Mouse (Mus musculus) heart, adult 18-20 months (tissue): ENCODE measurements around the gene Saal1. TPM values are rescaled to one million over a fixed set of nuclear protein-coding genes. Genes with fewer than 3 reads are reported as not detected.
"Not testable (repeated sequence)": the region's sequence is repeated elsewhere in the genome, so short reads cannot be mapped to it uniquely, and the experiment has no call there.

Experiments
- DNase-seq, 2 experiments: peaks; one replicate each; pipeline ENCODE4 v3.0.0; 2021 to 2022; ENCODE audit warnings: mixed read lengths in 1 of 2
- long read RNA-seq, 2 experiments: library from polyadenylated mRNA; stranded (forward); transcript quantifications; one replicate each; pipeline ENCODE4 v2.0.0; 2021
- total RNA-seq, 2 experiments: library from RNA; stranded (reverse); gene quantifications; 2 replicates each; pipeline ENCODE4 v1.2.3; 2021

The Saal1 gene
- 1 to 10 TPM; 3.5 to 5.3 TPM for total RNA-seq
- long read RNA-seq, experiment 1, full-length matches to known transcripts = 10 of 11 reads
- long read RNA-seq, experiment 1, partial matches to known transcripts = 0 of 11 reads
- long read RNA-seq, experiment 1, other reads (novel, unspliced or antisense) = 1 of 11 reads
- long read RNA-seq, experiment 2, full-length matches to known transcripts = 4 of 5 reads
- long read RNA-seq, experiment 2, partial matches to known transcripts = 0 of 5 reads
- long read RNA-seq, experiment 2, other reads (novel, unspliced or antisense) = 1 of 5 reads

DNA sequence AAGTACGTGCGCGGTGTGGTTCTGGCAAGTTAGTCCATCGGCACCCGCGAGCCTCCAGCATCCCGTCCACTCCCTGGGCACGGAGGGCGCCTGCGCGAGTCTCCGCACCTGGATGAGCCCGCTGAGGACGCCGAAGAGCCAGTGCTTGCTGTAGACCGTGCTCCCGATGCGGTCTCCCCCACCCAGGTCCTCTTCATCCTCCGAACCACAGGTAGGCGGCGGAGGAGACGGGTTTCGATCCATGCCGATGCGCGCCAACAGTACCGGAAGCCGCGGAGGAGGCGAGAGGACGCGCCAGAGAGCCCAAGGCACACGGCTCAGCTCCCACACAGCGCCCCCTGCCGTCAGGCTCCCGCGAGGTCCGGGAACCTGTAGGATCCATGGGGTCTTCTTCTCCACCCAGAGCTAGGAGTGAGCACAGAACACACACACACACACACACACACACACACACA lies at the start of gene Saal1:
TSS of gene Saal1 (minus strand) at position 291 of the 455 bp plus-strand sequence.
- peak; percentile 83 to 92 for DNase-seq

DNA sequence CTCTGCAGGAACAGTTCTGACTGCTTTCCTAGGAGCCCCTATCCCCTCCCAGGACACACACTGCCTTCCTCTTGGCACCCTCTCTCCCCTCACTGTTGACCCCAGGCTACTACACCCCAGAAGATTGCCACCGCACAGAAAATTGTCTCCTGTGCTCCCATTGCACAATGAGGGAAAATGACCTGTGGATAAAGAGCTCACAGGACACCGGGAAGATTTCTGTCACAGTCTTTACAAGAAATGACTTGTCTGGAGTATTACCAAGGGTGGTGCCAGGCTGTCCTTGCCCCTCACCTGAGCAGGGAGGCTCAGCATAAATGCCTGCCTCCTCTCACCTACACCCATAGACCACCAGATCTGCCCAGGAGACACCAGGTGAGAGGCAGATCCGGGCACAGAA lies 41.0 kb upstream of the Saal1 start, which contains the start of gene Saa2:
TSS of gene Saa2 (plus strand) at position 301 of the 400 bp plus-strand sequence.
- no peak for DNase-seq

DNA sequence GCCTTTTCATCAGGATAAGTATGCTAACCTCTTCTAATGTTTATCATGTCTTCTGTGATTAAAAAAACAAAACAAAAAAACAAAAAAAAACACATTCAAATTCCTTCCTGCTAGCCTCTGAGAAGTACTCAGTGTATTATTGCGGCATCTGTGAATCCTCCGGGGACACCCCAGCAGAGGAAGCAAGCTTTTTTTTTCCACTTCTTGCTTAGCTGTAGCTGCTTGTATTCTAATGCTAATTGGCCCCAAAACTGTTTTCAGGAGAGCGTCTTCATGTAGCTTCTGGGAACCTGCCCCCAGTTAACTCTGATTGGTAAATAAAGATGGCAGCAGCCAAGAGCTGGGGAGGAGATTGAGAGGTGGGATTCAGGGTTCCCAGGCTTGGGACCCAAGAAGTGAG lies 38.0 kb upstream of the Saal1 start:
- peak; percentile 35 to 55 for DNase-seq

DNA sequence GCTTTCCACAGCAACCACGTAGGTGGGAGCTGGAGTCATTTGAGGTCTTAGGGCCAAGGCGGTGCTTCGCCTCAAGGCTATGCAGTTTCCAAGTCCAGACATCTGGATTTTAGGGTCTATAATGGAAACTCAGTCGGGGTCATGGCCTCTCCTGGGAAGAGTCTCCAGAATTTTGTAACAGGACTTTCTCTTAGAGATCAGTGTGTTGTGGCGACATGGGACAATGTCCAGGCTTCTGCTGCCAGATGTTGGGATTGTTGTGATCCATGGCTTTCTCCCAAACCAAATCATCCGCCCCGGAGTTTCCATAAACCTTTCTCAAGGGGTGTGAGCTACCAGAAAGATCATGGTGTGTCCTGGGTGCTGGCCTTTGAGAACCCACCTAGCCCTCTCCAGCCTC lies 35.9 kb upstream of the Saal1 start:
- peak; percentile 50 to 64 for DNase-seq

DNA sequence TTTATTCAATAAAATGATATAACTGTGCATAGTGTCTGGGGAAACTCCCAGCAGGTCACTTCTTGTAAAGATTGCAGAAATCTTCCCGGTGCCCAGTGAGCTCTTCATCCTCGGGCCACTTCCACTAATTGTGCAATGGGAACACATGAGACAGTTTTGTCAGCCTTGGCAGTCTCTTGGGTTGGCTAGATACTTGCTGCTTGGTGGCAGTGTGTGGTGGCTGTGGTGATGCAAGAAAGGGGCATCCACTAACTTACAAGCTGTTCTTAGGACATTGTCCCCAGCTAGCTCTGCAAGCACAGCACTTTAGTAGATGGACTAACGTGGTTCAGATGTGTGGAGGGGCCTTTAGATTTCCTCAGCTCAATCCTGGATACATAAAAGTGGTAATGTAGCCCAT lies 35.3 kb upstream of the Saal1 start:
- peak in 1 of 2 experiments; percentile 36 for DNase-seq

DNA sequence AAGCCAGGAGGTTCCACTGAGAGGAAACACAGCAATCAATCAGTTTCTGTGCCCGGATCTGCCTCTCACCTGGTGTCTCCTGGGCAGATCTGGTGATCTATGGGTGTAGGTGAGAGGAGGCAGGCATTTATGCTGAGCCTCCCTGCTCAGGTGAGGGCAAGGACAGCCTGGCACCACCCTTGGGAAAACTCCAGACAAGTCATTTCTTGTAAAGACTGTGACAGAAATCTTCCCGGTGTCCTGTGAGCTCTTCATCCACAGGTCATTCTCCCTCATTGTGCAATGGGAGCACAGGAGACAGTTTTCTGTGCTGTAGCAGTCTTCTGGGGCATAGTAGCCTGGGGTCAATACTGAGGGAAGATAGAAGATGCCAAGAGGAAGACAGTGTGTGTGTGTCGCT lies 32.4 kb upstream of the Saal1 start, which contains the start of gene Saa1:
TSS of gene Saa1 (minus strand) at position 101 of the 400 bp plus-strand sequence.
- DNase-seq = not testable (repeated sequence)

DNA sequence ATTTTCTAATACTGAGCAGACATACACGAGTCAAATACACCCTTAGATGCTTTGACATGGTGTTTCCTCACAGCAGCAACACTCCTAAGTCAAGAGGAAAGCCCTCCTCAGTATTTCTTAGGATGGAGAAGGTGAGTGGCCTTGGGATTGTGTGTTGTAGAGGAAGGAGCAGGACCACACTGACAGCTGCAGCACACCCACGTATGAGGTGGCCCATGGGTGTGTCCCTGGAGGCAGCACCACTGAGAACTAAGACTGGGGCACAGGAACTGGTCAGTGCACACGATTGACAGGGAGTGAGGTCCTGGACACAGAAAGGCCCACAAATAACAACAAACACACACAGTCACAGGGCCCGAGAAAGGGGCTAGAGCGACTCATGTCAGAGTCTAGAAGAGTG lies 29.6 kb upstream of the Saal1 start:
- not testable (repeated sequence) for DNase-seq

DNA sequence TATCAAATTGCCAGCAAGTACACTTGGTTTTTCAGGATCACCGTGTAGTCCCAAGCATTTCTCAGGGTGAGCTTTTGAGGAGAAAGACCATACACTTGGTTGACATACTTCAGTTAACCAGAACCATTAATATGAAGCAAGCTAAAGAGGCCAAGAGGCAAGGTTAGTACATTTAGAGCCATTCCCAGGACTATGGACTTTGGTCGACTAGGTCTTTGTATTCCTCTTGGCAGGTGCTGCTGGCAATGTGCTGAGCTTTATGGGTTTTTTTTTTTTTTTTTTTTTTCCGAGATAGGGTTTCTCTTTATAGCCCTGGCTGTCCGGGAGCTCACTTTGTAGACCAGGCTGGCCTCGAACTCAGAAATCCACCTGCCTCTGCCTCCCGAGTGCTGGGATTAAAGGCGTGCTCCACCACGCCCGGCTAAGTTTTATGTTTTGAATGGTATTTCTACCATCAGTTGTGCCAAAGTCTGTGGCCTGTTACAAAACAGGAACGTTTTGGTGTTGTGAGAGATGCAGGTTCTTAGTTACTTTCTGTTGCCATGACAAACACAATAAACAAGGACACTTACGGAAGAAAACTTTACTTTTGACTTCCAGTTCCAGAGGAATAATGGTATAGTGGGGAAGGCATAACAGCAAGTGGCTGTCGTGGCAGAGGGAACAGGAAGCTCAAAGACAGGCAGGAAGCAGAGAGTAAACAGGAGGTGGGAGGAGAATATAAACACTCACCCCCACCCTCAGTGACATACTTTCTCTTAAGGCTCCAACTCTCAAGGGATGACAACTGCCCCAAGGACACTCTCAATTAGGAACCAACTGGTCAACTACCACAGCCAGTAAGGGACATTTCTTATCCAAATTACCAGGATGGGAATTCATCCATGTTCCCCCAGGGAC lies 28.3 kb upstream of the Saal1 start:
- no peak for DNase-seq

DNA sequence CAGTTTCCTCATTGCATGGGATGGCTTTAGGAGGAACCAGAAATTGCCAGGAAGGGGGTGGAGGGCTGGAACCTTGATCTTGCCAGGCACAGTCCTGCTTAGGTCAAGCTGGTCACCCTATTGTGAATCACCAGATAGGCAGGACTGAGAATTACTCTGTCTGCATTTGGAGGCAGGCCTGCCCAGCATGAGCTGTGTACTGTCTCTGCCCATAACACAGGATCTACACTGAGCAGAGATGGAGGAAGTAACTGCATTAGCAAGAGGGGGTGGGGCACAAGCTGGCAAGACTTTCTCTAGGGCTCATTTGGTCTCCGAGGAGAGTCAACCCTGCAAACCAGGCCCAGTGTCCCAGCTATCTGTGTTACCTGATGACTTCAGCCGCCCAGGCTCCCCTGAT lies 24.5 kb upstream of the Saal1 start:
- peak in 1 of 2 experiments; percentile 22 for DNase-seq

DNA sequence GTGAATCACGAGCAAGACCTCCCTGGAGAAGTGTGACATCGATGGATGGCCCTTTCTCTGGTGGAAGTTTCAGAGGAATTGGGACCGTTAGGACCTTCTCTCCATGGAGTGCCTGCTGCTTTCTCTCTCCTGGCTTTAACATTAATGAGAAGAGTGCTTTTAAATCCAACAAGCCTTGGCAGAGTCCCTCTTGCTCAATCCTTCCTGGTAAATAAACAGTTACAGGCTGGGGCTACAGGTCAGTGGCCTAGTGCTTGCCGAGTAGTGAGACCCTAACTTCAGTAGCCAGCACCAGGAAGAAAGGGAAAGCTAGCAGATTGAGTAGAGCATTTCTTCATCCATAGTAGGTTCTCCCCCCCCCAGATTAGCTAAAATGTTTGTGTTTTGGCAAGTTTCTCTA lies 22.0 kb upstream of the Saal1 start, which contains the start of gene Saa4:
TSS of gene Saa4 (minus strand) at position 146 of the 400 bp plus-strand sequence.
- DNase-seq = no peak

DNA sequence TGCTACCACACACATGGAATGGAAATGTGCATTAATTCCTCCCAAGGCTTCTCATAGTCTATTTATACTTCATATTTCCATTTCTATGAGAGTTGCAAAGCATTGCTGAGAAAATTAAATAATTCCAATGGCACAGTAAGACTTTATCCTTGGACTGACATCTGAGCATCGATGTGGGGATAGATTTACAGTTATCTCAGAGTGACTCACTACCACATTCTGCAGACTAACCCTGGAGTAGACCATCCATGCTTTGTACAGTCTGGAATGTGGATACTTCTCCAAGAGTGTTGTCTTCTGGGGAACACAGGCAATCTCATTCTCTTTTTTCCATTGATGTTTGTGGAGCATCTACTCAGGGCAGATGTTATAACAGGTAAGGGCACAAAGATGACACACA lies 17.1 kb upstream of the Saal1 start:
- no peak for DNase-seq

DNA sequence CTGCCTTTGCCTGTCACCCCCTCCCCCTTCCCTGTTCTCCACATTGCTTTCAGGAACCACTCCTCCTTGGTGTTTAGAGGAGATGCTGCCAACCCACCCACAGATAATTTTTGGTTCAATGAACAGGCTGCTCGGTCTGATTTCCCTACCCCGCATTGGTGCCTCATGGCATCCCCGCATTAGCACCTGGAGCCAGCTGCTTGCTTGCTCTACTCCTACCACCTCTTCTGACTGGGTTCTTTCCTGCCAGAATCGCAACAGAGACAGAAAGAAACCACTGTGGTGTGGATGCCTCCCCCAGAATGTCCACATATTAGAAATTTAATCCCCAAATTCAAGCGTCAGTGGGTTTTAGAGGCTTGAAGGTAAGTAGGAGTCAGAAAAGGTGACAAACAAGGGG lies 13.9 kb upstream of the Saal1 start:
- DNase-seq = no peak

DNA sequence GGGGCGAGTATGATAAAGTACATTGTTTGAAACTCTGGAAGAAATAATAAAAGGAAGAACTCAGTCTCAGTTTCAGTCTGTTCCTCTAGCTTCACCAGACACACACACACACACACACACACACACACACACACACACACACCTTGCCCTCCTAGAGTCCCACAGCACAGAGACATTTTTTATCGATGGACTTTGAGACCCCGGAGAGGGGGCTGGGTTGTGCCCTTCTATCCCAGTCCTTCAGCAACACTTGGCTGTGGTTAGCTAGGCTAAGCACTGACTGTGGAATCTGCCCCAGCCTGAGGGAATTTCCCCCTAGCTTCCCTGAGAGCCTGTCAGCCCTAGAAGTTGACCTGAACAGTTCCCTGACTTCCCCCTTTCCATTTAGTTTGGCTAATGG lies 13.4 kb upstream of the Saal1 start:
- DNase-seq = no peak

DNA sequence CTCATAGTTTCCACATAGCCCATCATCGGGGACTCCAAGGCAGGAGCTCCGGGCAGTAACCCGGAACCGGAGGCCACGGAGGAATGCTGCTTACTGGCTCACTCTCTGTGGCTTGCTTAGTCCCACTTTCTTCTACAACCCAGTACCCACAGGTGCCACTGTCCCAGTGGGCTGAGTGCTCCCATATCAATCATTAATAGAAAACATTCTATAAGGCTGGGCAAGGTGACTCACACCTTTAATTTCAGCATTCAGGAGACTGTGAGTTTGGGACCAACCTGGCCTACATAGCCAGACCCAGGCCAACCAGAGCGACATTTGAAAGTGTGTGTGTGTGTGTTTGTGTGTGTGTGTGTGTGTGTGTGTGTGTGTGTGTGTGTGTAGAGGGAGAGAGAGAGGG lies 12.9 kb upstream of the Saal1 start:
- no peak for DNase-seq

DNA sequence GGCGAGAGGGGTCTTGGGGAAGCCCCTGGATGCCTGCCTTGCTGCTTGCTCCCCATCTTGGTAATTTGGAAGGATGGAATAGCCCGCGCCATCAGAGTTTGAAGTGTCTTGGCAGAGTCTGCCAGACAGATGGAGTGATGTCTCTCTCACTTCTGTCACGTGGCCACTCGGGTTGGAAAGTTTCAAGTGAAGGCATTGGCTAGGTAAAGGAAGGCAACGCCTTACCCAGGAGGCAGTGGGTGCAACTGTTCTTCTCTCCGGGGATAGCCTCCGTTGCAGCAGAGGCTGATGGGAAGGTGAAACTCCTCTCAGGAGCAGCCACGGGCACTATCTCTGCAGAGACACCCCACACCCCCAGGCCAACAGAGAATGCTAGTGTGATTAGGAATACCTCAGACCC lies 10.0 kb upstream of the Saal1 start:
- DNase-seq = no peak

DNA sequence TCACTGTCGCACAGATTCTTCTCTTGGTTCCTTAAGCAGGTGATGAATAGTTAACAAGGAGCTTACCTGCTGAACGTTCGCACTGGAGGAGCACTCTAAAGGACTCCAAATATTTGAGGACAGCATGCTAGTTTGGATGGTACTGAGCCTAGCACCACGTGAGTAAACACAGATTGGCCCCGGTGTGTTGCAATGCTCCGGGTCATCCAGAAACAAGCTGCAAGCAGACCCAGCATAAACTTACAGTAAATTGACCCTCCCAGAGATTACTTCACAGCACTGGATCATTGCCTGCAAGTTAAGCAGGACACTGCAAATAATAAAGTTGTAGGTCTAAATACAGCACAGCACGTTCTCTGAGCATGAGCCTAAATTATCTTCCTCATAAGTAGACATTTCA lies 9.0 kb upstream of the Saal1 start:
- peak; percentile 62 to 83 for DNase-seq

DNA sequence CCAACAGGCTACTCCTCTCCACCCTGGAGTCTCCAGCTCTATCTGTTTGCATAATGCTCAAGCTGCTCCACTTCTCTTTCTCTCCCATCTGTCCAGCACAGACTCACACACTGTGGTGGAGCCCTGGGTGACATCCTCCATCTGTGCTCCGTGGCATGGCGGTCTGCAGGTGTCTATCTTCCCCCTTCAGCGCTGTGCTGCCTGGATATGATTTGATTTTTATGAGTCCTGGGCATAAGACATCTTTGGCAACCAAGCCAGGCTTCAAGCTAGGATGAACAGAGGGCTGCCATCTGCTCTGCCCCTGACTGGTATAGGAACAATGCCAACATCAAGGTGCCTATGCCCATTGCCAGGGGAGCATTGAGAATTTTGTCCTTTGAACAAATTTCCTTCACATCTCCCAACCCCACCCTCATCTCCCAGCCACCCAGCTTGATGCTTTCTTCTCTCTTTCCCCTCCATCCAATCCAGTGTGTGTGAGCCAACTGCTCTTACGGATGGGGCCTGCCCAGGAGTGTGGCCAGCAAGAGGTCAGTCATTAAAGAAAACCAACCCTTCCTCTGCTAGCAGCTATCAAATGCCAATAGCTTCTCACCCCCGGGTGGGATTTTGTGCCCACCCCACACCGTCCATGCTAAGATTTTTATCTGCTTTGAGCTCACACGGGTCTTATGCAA lies 8.3 kb upstream of the Saal1 start:
- no peak for DNase-seq

DNA sequence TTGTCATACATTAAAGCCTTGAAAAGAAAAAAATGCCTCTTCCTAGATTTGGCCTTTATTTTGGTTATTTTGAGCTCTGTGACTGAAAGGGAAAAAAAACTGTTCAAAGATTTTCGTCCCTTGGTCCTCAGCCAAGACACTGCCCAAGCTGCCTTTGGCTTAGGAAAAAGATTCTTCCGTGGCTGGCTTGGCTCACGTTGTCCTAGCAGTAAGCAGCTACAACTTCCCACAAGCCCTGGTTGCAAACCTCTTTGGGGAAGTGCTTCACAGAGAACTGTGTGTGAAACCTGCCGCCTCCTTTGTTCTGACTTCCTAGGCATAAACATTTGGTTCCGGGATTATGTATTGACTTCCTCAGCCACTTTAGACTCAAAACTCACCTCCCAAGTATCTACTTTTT lies 6.4 kb upstream of the Saal1 start:
- peak; percentile 25 to 55 for DNase-seq

DNA sequence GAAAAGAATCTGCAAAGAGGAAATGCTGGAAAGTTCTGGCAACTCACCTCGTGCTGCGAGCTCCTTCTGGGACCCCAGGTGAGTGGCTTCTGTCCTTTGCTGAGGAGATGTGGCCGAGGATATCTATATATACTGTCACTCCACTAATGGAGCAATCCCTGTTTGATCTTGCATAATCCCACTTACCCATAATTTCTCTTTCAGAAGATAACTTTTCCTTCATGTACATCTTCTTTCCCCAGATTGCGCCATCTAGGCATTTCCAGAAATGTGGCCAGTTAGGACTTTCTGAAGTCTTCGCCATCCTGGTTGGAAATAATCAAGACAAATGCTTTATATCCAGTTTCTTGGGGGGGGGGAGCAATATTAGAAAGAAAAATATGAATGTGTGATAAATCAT lies 5.1 kb upstream of the Saal1 start, which contains the start of gene Saa3:
TSS of gene Saa3 (minus strand) at position 101 of the 400 bp plus-strand sequence.
- no peak for DNase-seq

DNA sequence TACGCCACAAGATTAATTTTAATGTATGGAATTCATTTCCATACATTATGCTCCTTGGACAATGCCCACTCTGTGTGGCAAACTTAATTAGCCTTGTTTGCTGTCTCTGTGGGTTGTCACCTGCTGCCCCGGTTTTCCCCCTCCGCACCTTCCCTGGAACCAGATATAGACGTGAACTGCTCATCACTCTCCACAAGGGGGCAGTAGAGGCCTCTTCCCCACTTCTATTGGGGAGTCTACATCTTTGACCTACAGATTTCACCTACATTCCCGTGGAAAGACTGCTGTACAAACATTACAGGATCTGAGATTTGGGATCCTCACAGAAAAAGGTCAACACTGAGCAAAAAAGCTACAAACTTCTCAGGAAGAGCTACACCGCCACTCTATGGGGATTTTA lies 4.0 kb upstream of the Saal1 start:
- peak; percentile 53 to 81 for DNase-seq

DNA sequence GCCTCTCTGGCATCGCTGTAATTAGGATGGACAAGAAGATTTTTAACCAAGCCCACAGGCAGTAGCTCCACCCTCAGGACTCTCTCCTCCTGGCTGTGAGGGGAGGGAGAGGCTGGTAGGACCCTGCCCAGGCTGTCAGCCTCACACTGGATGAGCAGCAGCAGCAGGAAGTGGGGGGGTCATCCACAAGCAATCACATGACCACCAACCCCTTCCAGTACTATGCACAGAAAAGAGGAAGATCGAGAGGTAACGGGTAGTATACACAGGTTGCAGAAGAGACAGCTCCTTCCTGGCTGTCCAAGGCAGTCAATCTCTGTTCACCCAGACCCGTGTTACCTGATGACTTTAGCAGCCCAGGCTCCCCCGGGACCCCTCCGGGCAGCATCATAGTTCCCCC lies 1.8 kb upstream of the Saal1 start:
- DNase-seq = no peak

DNA sequence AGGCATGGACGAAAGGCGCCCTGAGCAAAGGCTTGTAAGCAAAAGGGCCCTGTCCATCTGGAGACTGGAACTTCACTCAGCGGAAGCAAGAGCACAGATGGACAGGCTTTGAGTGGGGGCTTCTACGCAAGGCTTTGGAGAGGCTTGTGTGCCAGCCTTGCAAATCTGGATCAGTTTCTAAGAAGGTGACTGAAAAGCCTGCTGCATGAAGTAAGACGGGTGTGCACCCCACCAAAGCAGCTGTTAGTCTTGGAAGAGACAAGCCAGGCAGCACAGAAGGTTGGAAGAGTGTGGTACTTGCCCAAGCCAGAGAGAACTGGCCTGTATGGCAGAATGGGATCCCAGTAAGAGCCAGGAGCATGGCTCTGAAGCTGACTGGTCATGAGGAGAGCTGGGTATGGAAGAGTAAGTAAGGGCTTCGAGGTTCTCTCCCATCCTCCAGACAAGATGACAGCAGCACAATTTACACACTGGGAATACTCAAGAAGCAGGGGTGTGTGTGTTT lies 9.9 kb downstream of the Saal1 start:
- no peak for DNase-seq
